Mouse (Mus musculus) lung, postnatal 0 days (tissue): ENCODE measurements at regions not wholly inside any gene's neighbourhood (a gene's known extent, or its start where the extent isn't known, plus 50 kb on each side); places are given as distances from the start of the nearest gene placed in this dataset.

Experiments
- CTCF ChIP-seq: IDR thresholded peaks from 2 replicates; pipeline ENCODE4 v1.5.1; 2016; ENCODE audit warnings: antibody characterized with exemption, mild to moderate bottlenecking
- EP300 ChIP-seq: IDR thresholded peaks from 2 replicates; pipeline ENCODE4 v1.6.1; 2016; ENCODE audit warnings: antibody characterized with exemption, mild to moderate bottlenecking, control low read depth

GRCm38 (mm10) chr2:78973811-78974210, 105.9 kb downstream of the Ube2e3 start:
- TF ChIP-seq EP300 (no peak), CTCF (no peak)
